Mouse (Mus musculus): ENCODE data around the gene Scrn2. TPM values are rescaled to one million over a fixed set of nuclear protein-coding genes. Genes with fewer than 3 reads are reported as not detected.

Gene Scrn2
- total and polyA plus RNA-seq, 2 experiments from 2014 or later: 10.2 to 17.9 TPM

DNA sequence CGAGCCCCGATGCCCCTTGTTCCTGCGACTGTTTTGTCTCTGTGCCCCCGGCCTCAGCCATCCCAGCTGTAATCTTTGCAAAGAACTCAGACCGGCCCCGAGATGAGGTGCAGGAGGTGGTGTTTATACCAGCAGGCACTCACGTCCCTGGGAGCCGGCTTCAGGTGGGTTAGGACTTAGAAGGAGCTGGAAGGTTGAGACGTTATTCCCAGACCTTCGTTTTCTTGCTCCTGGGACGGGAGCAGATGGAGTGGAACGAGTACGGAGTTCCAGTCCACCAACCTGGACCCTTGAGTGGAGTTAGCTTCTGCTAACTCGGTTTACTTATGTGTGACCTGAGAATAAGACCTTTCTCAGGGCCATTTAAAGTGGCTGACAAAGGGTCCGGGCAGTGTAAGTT lies 688 bp downstream of the Scrn2 start:
- Histone ChIP-seq H3K4me1 (ENCODE audit: insufficient read depth) (peaks cover 6% of the 10 kb centered on the region; the same call in 1 of the 2 replicates), H3K9me3 (ENCODE audit: low read length) (no peaks in the 10 kb centered on the region), H3K4me2 (ENCODE audit: low read depth) (peak overlapping the region; percentile 75), H3K27ac (ENCODE audit: low read depth, low read length) (no peak overlapping the region), H3K4me3 (ENCODE audit: low read depth, low read length) (peak overlapping the region; percentile 59), H3K27me3 (ENCODE audit: insufficient read depth, low read length) (no peaks in the 10 kb centered on the region), H3K36me3 (ENCODE audit: insufficient read depth) (no peaks in the 10 kb centered on the region), H3K9ac (peak overlapping the region; percentile 57; the same call in 1 of the 2 replicates)
- no peak for TF ChIP-seq CTCF (IDR thresholded peaks at IDR 0.05; ENCODE audit: low read depth)
- 18% methylated on average over 15 of the region's 15 CpGs for WGBS
- DNase-seq: no peak
- no peak for ATAC-seq

DNA sequence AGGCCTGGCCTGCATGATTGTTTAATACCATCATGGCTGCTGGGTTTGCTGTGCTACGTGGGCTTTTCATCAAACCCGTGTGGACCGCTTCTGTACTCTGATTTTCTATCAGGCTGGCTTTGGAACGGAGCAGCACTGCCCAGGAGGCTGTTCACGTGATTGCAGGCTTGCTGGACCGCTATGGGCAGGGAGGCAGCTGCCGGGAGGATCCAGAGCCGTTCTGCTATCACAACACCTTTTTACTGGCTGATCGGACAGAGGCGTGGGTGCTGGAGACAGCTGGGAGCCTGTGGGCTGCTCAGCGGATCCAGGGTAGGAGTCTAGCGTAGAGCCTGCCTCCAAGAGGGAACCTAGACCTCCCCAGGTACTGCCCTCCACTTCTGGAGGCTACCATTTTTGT lies 2.2 kb downstream of the Scrn2 start:
- no peak for ATAC-seq
- no peak overlapping the region for H3K9ac ChIP-seq
- H3K4me2 ChIP-seq (ENCODE audit: low read depth): no peak overlapping the region
- H3K27me3 ChIP-seq (ENCODE audit: insufficient read depth, low read length): no peaks in the 10 kb centered on the region
- no peaks in the 10 kb centered on the region for H3K36me3 ChIP-seq (ENCODE audit: insufficient read depth)
- no peak for DNase-seq
- no peaks in the 10 kb centered on the region for H3K9me3 ChIP-seq (ENCODE audit: low read length)
- no peak overlapping the region for H3K27ac ChIP-seq (ENCODE audit: low read depth, low read length)
- no peak overlapping the region for H3K4me3 ChIP-seq (ENCODE audit: low read depth, low read length)
- no peak for TF ChIP-seq CTCF (IDR thresholded peaks at IDR 0.05; ENCODE audit: low read depth)
- peaks cover 6% of the 10 kb centered on the region; the same call in 1 of the 2 replicates for H3K4me1 ChIP-seq (ENCODE audit: insufficient read depth)
- WGBS: 86% methylated on average over 12 of the region's 12 CpGs

DNA sequence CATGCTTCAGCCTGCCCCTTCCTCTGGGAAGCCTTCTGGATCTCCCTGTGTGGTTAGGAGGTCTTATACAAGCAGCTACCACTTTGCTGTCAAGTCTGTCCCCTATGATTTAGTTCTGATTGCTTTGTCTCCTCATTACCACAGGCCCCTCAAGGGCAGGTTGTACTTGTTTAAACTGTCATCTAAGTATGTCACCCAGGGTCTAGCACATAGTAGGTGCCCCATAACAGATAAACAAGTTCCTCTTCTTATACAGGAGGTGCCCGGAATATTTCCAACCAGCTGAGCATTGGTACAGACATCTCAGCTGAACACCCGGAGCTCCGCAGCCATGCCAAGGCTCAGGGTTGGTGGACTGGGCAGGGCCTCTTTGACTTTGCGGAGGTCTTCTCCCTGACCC lies 2.8 kb downstream of the Scrn2 start:
- no peak overlapping the region for H3K4me2 ChIP-seq (ENCODE audit: low read depth)
- no peaks in the 10 kb centered on the region for H3K27me3 ChIP-seq (ENCODE audit: insufficient read depth, low read length)
- H3K36me3 ChIP-seq (ENCODE audit: insufficient read depth): no peaks in the 10 kb centered on the region
- no peak for ATAC-seq
- no peak overlapping the region for H3K4me3 ChIP-seq (ENCODE audit: low read depth, low read length)
- peaks cover 6% of the 10 kb centered on the region; the same call in 1 of the 2 replicates for H3K4me1 ChIP-seq (ENCODE audit: insufficient read depth)
- no peaks in the 10 kb centered on the region for H3K9me3 ChIP-seq (ENCODE audit: low read length)
- no peak for DNase-seq
- 96% methylated on average over 4 of the region's 4 CpGs for WGBS
- TF ChIP-seq CTCF (IDR thresholded peaks at IDR 0.05; ENCODE audit: low read depth): no peak
- no peak overlapping the region for H3K27ac ChIP-seq (ENCODE audit: low read depth, low read length)
- no peak overlapping the region for H3K9ac ChIP-seq

DNA sequence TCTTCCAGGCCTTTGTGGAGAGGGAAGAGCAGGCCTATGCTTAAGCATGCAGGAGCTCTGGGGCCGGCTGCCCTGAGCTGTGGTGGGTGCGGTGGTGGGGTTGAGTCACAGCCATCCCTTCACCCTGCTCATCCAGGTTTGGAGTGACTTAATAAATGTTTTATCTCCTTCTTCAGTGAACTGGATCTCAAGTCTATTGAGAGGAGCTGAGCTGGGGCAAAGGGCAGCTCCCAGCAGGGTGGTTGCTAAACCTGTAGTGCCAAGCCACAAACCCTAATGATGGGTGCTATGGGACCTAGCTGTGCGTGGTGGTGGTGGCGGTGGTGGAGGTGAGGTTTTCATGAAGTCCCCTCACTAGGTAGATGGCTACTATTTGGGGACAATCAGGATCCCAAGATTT lies 4.0 kb downstream of the Scrn2 start:
- H3K4me1 ChIP-seq (ENCODE audit: insufficient read depth): peaks cover 6% of the 10 kb centered on the region; the same call in 1 of the 2 replicates
- H3K9ac ChIP-seq: no peak overlapping the region
- H3K4me2 ChIP-seq (ENCODE audit: low read depth): no peak overlapping the region
- no peaks in the 10 kb centered on the region for H3K36me3 ChIP-seq (ENCODE audit: insufficient read depth)
- no peak overlapping the region for H3K4me3 ChIP-seq (ENCODE audit: low read depth, low read length)
- 94% methylated on average over 4 of the region's 4 CpGs for WGBS
- no peak overlapping the region for H3K27ac ChIP-seq (ENCODE audit: low read depth, low read length)
- no peaks in the 10 kb centered on the region for H3K9me3 ChIP-seq (ENCODE audit: low read length)
- TF ChIP-seq CTCF (IDR thresholded peaks at IDR 0.05; ENCODE audit: low read depth): no peak
- ATAC-seq (no peak), DNase-seq (no peak)
- no peaks in the 10 kb centered on the region for H3K27me3 ChIP-seq (ENCODE audit: insufficient read depth, low read length)

- ATAC-seq: no peak
- TF ChIP-seq CTCF (IDR thresholded peaks at IDR 0.05; ENCODE audit: low read depth): no peak
- Histone ChIP-seq H3K4me1 (ENCODE audit: insufficient read depth) (no peaks in the 10 kb centered on the region), H3K9me3 (ENCODE audit: low read length) (no peaks in the 10 kb centered on the region), H3K9ac (no peak overlapping the region), H3K27ac (ENCODE audit: low read depth, low read length) (no peak overlapping the region), H3K4me2 (ENCODE audit: low read depth) (no peak overlapping the region), H3K27me3 (ENCODE audit: insufficient read depth, low read length) (no peaks in the 10 kb centered on the region), H3K36me3 (ENCODE audit: insufficient read depth) (no peaks in the 10 kb centered on the region), H3K4me3 (ENCODE audit: low read depth, low read length) (no peak overlapping the region)
- 82% methylated on average over 5 of the region's 5 CpGs for WGBS
- DNase-seq: no peak
Observed at GRCm38 (mm10) chr11:97036141-97036540, 6.4 kb downstream of the Scrn2 start.

DNA sequence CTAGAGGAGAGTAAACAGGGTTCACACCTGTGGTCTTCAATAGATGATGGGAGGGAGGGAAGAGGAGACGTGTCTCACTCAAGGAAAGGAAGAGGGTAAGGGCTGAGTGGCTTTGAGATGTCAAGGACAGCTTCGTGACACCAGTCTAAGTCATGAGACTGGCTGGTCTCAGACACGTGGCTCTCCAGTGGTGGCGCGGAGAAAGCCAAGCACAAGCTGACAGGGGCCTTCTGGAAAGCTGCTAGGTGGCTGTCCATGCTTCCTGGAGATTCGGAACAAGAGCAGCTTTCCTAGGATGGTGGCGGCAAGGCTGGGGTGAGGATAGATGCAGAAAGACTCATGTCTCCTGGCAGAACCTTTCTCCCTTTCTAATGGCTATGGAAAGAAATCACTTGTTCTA lies 9.1 kb downstream of the Scrn2 start:
- H3K4me3 ChIP-seq (ENCODE audit: low read depth, low read length): no peak overlapping the region
- no peaks in the 10 kb centered on the region for H3K36me3 ChIP-seq (ENCODE audit: insufficient read depth)
- WGBS: 59% methylated on average over 7 of the region's 7 CpGs
- H3K4me1 ChIP-seq (ENCODE audit: insufficient read depth): peaks cover 8% of the 10 kb centered on the region
- H3K27ac ChIP-seq (ENCODE audit: low read depth, low read length): no peak overlapping the region
- TF ChIP-seq CTCF (IDR thresholded peaks at IDR 0.05; ENCODE audit: low read depth): no peak
- no peak for DNase-seq
- H3K9me3 ChIP-seq (ENCODE audit: low read length): no peaks in the 10 kb centered on the region
- H3K4me2 ChIP-seq (ENCODE audit: low read depth): no peak overlapping the region
- H3K9ac ChIP-seq: no peak overlapping the region
- H3K27me3 ChIP-seq (ENCODE audit: insufficient read depth, low read length): no peaks in the 10 kb centered on the region
- no peak for ATAC-seq

- DNase-seq (no peak), ATAC-seq (no peak)
- no peak for TF ChIP-seq CTCF (IDR thresholded peaks at IDR 0.05; ENCODE audit: low read depth)
- peak overlapping the region; percentile 75 for H3K4me3 ChIP-seq (ENCODE audit: low read depth, low read length)
- no peaks in the 10 kb centered on the region for H3K27me3 ChIP-seq (ENCODE audit: insufficient read depth, low read length)
- H3K9me3 ChIP-seq (ENCODE audit: low read length): no peaks in the 10 kb centered on the region
- 48% methylated on average over 12 of the region's 12 CpGs for WGBS
- H3K4me1 ChIP-seq (ENCODE audit: insufficient read depth): peaks cover 8% of the 10 kb centered on the region
- no peaks in the 10 kb centered on the region for H3K36me3 ChIP-seq (ENCODE audit: insufficient read depth)
- peak overlapping the region; percentile 52; the same call in 1 of the 2 replicates for H3K27ac ChIP-seq (ENCODE audit: low read depth, low read length)
- H3K4me2 ChIP-seq (ENCODE audit: low read depth): peak overlapping the region; percentile 71
- H3K9ac ChIP-seq: peak overlapping the region; percentile 52; the same call in 1 of the 2 replicates
Observed at GRCm38 (mm10) chr11:97040301-97041021, 10.7 kb downstream of the Scrn2 start.
